Mouse (Mus musculus) ES-E14 (cell line): ENCODE measurements at regions not wholly inside any gene's neighbourhood (a gene's known extent, or its start where the extent isn't known, plus 50 kb on each side); places are given as distances from the start of the nearest gene placed in this dataset.

Experiments used
- CHD2 ChIP-seq: IDR thresholded peaks from 2 replicates; pipeline ENCODE4 v1.6.1; 2014; ENCODE audit warnings: mild to moderate bottlenecking, low read depth, low read length, inconsistent platforms
- HCFC1 ChIP-seq: IDR thresholded peaks from 2 replicates; pipeline ENCODE4 v1.6.1; 2012; ENCODE audit warnings: low read length, inconsistent platforms, borderline replicate concordance; ENCODE audit not compliant: insufficient read depth
- MAFK ChIP-seq: IDR thresholded peaks from 2 replicates; pipeline ENCODE4 v1.6.1; 2014; ENCODE audit warnings: mild to moderate bottlenecking, low read depth, low read length, inconsistent platforms; ENCODE audit not compliant: insufficient read depth
- ZC3H11A ChIP-seq: IDR thresholded peaks from 2 replicates; pipeline ENCODE4 v1.6.1; 2012; ENCODE audit warnings: low read depth, mild to moderate bottlenecking, inconsistent platforms, low read length, borderline replicate concordance
- ZNF384 ChIP-seq: IDR thresholded peaks from 2 replicates; pipeline ENCODE4 v1.6.1; 2012; ENCODE audit warnings: low read depth, low read length, inconsistent platforms

DNA sequence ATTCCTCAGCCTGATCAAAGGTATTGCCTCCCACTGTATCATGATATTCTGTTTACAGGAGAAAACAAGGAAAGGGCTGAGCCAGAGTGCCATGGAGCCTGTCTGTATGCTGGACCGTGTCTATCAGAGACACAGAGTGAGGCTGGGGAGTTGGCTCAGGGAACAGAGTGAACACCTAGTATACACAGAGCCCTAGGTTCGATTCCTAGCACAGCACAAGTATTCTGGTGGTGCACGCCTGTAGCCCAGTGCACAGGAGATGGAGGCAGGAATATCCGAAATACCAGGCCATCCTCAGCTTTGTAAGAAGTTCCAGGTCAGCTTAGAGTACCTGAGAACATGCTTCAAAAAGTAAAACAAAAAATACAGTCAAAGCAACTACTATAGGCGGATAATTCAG lies 237.2 kb upstream of the Adgrl2 start:
- TF ChIP-seq CHD2 (no peak), HCFC1 (no peak), MAFK (no peak), ZC3H11A (no peak), ZNF384 (no peak)
